Mouse (Mus musculus) megakaryocyte, embryonic 14.5 days (primary cell): ENCODE results near the gene Zfp609. TPM values are rescaled to one million over a fixed set of nuclear protein-coding genes. Genes with fewer than 3 reads are reported as not detected.
"Not testable (repeated sequence)": the region's sequence is repeated elsewhere in the genome, so short reads cannot be mapped to it uniquely, and the experiment has no call there.

Experiments
- H3K27me3 ChIP-seq: replicated peaks from 2 replicates; pipeline ENCODE3; 2012; ENCODE audit warnings: inconsistent platforms
- H3K36me3 ChIP-seq: replicated peaks from 2 replicates; pipeline ENCODE3; 2012; ENCODE audit warnings: low read length, inconsistent platforms, mixed read lengths
- H3K4me1 ChIP-seq: 2 replicates; pipeline ENCODE4 v1.6.1; 2012; ENCODE audit warnings: inconsistent platforms
- H3K4me3 ChIP-seq: replicated peaks from 2 replicates; pipeline ENCODE3; 2012; ENCODE audit warnings: moderate library complexity, mild to moderate bottlenecking, inconsistent platforms
- H3K9me3 ChIP-seq: 2 replicates; pipeline ENCODE4 v1.6.1; 2012; ENCODE audit warnings: inconsistent platforms
- FLI1 ChIP-seq: IDR thresholded peaks from 2 replicates; pipeline ENCODE4 v1.6.1; 2012; ENCODE audit warnings: low read length, inconsistent platforms, mixed read lengths
- GATA1 ChIP-seq: IDR thresholded peaks from 3 replicates; pipeline ENCODE4 v1.6.1; 2012; ENCODE audit warnings: mixed read lengths, low read length, inconsistent platforms, borderline replicate concordance
- polyA plus RNA-seq: library from polyadenylated mRNA; stranded (reverse); fragments of >175 nt; gene quantifications from 2 replicates; pipeline ENCODE4 v1.2.3, GENCODE M21; 2012; ENCODE audit warnings: low replicate concordance; ENCODE audit not compliant: insufficient read depth

Zfp609 gene
- polyA plus RNA-seq, 1 experiment, result 15.5 TPM

DNA sequence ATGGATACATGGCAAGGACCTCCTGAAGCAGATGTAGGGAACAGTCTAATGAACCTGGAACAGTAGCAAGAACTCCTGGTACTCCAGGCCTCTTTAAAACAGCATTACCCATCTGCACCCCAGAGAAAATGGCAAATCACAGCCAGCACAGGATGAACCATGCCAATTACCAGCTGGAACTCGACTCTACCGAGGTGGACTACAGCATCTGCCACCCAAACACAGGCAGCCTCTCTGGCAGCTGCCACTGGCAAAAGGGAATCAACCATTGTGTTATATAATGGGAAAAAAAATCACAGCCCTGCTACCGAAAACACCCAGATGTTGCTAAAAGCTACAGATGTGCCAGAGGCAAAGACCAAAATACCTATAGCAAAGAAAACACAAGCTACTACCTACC, 34.3 kb downstream of the Zfp609 start:
- H3K27me3 ChIP-seq, result no peaks in the 10 kb centered on the region
- H3K36me3 ChIP-seq, result peaks cover 22% of the 10 kb centered on the region
- H3K4me1 ChIP-seq, result peaks cover 41% of the 10 kb centered on the region
- TF ChIP-seq FLI1, result no peak
- no peak for TF ChIP-seq GATA1
- no peaks in the 10 kb centered on the region for H3K9me3 ChIP-seq
- no peak overlapping the region for H3K4me3 ChIP-seq

GRCm38 (mm10) chr9:65791846-65792245, 35.5 kb downstream of the Zfp609 start:
- Histone ChIP-seq H3K4me1 (peaks cover 52% of the 10 kb centered on the region), H3K36me3 (peaks cover 22% of the 10 kb centered on the region), H3K9me3 (no peaks in the 10 kb centered on the region), H3K4me3 (no peak overlapping the region), H3K27me3 (no peaks in the 10 kb centered on the region)
- no peak for TF ChIP-seq FLI1
- TF ChIP-seq GATA1, result no peak

GRCm38 (mm10) chr9:65791106-65791505, 36.3 kb downstream of the Zfp609 start:
- Histone ChIP-seq H3K9me3 (no peaks in the 10 kb centered on the region), H3K36me3 (peaks cover 22% of the 10 kb centered on the region), H3K4me1 (peaks cover 51% of the 10 kb centered on the region), H3K4me3 (no peak overlapping the region), H3K27me3 (no peaks in the 10 kb centered on the region)
- TF ChIP-seq GATA1, result no peak
- TF ChIP-seq FLI1, result no peak

GRCm38 (mm10) chr9:65789788-65790187, 37.6 kb downstream of the Zfp609 start:
- no peaks in the 10 kb centered on the region for H3K9me3 ChIP-seq
- H3K36me3 ChIP-seq, result peaks cover 13% of the 10 kb centered on the region
- no peaks in the 10 kb centered on the region for H3K27me3 ChIP-seq
- peaks cover 41% of the 10 kb centered on the region for H3K4me1 ChIP-seq
- no peak overlapping the region for H3K4me3 ChIP-seq
- TF ChIP-seq GATA1 (no peak), FLI1 (no peak)

GRCm38 (mm10) chr9:65788556-65788955, 38.8 kb downstream of the Zfp609 start:
- H3K9me3 ChIP-seq, result no peaks in the 10 kb centered on the region
- no peaks in the 10 kb centered on the region for H3K27me3 ChIP-seq
- H3K4me3 ChIP-seq, result no peak overlapping the region
- H3K36me3 ChIP-seq, result peaks cover 2% of the 10 kb centered on the region
- TF ChIP-seq GATA1 (no peak), FLI1 (no peak)
- H3K4me1 ChIP-seq, result peaks cover 42% of the 10 kb centered on the region

GRCm38 (mm10) chr9:65787829-65788344, 39.5 kb downstream of the Zfp609 start:
- H3K4me1 ChIP-seq, result peaks cover 42% of the 10 kb centered on the region
- no peak for TF ChIP-seq FLI1
- TF ChIP-seq GATA1, result no peak
- no peak overlapping the region for H3K4me3 ChIP-seq
- no peaks in the 10 kb centered on the region for H3K27me3 ChIP-seq
- H3K36me3 ChIP-seq, result no peaks in the 10 kb centered on the region
- no peaks in the 10 kb centered on the region for H3K9me3 ChIP-seq

- no peak for TF ChIP-seq GATA1
- no peak for TF ChIP-seq FLI1
- H3K27me3 ChIP-seq, result no peaks in the 10 kb centered on the region
- peak overlapping the region; percentile 60 for H3K4me3 ChIP-seq
- no peaks in the 10 kb centered on the region for H3K9me3 ChIP-seq
- peaks cover 41% of the 10 kb centered on the region for H3K4me1 ChIP-seq
- H3K36me3 ChIP-seq, result no peaks in the 10 kb centered on the region
Observed at GRCm38 (mm10) chr9:65786885-65787787, 40.2 kb downstream of the Zfp609 start.

- H3K27me3 ChIP-seq, result no peaks in the 10 kb centered on the region
- no peak overlapping the region for H3K4me3 ChIP-seq
- H3K4me1 ChIP-seq, result peaks cover 36% of the 10 kb centered on the region
- TF ChIP-seq GATA1, result no peak
- no peak for TF ChIP-seq FLI1
- H3K36me3 ChIP-seq, result no peaks in the 10 kb centered on the region
- H3K9me3 ChIP-seq, result no peaks in the 10 kb centered on the region
Observed at GRCm38 (mm10) chr9:65785772-65786368, 41.5 kb downstream of the Zfp609 start.

DNA sequence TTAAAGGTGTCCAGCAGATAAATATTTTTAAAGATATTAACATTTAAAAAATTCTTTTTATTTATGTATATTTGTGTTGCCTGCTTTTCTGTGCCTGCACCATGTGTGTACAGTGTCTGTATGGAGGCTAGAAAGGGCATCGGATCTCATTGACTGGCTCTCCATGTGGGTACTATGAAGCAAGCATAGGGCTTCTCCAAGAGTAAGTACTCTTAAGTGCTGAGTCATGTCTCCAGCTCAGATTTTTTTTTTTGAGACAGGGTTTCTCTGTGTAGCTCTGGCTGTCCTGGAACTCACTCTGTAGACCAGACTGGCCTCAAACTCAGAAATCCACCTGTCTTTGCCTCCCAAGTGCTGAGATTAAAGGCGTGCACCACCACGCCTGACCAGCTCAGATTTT, 47.7 kb downstream of the Zfp609 start:
- not testable (repeated sequence) for H3K27me3 ChIP-seq
- H3K4me1 ChIP-seq, result peaks cover 17% of the 10 kb centered on the region

GRCm38 (mm10) chr9:65776874-65777432, 50.4 kb downstream of the Zfp609 start:
- H3K9me3 ChIP-seq, result peaks cover 3% of the 10 kb centered on the region; the same call in 1 of the 2 replicates
- no peaks in the 10 kb centered on the region for H3K27me3 ChIP-seq
- H3K4me3 ChIP-seq, result no peak overlapping the region
- peaks cover 15% of the 10 kb centered on the region for H3K36me3 ChIP-seq
- peaks cover 14% of the 10 kb centered on the region for H3K4me1 ChIP-seq
- TF ChIP-seq GATA1 (no peak), FLI1 (no peak)

More for the DNA sequence above, 47.7 kb downstream of the Zfp609 start:
- H3K9me3 ChIP-seq, H3K4me3 ChIP-seq, H3K36me3 ChIP-seq: not testable (repeated sequence)
